Mouse (Mus musculus) left cerebral cortex, postnatal 25 days (tissue): ENCODE data around the gene Caskin2. TPM values are rescaled to one million over a fixed set of nuclear protein-coding genes. Genes with fewer than 3 reads are reported as not detected.
A peak's percentile ranks its signal among the peaks of the same experiment; 100 is the strongest.
"Not testable (repeated sequence)": the region's sequence is repeated elsewhere in the genome, so short reads cannot be mapped to it uniquely, and the experiment has no call there.

Experiments used
- DNase-seq, 2 experiments: peaks; one replicate each; pipeline ENCODE4 v3.0.0; 2022; ENCODE audit warnings: low spot score in 2 of 2, mixed read lengths in 1 of 2
- intact Hi-C: fragments of 180-260 bp; cut with DNase I; formaldehyde crosslinking; loops from one replicate; pipeline ENCODE4 v1.15.1; 2025
- microRNA-seq, 2 experiments: library from miRNA; unstranded; fragments of <30 nt; microRNA quantifications; one replicate each; pipeline ENCODE4 v1.2.0; 2022
- total RNA-seq, 2 experiments: library from RNA; stranded (reverse); gene quantifications; 2 replicates each; pipeline ENCODE4 v1.2.3; 2021

The Caskin2 gene
- total RNA-seq, 2 experiments from 2014 or later: 18.8 to 20.7 TPM

DNA sequence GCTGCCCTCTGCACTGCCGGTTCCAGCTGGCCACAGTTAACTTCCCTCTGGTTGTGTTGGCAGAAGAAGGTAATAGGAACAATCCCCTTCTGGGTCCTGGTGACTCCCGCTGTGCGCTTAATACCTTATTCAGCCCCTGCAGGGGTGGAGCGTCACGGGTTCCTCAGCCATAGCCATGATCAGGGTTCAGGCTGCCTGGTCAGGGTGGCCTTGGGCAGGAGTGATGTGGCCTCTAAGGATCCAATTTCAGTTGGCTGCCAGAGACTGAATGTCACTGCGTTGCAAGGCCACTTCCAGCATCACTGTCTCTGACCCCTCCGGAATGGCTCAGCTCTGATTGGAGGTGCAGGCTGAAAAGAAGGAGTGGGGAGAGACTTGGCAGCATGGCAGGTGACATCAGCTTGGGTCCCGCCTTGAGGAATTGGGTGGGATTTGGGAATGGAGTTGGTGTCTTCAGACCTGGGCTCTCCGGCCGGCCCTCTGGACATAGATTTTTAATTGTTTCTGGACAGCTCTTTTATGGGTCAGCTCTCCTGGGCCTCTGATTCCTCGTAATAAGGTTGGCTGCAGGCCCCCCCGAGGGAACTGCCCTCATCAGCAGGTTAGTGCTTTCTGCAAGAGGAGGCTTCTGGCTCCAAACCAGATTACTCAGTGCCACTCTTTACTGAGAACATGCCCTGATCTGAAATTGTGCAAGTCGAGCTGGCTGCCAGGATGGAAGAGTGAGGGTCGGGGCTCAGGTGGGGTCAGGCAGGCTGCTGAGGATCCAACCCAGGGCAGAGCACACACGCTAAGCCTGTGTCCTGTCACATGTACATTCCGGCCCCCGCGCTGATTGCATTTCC lies 37.4 kb downstream of the Caskin2 start:
- DNase-seq: no peak
- intact Hi-C loops: no loop called here

DNA sequence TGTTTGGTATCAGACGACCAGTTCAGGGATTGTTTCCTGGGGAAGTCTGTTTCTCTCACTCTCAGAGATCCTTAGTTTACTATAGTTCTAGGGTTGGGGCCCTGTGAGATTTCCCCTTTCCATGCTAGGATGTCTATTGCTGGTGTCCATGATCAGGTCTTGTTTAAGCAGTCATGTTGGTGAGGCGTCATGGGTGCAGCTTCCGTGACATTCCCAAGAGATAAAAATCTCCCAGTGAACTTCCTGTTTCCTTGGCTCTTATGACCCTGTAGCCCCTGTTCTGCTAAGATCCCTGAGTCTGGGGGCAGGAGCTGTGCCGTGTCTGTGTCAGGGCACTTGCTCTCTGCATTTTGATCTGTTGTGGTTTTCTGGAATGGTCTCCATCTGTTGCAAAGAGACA lies 38.8 kb downstream of the Caskin2 start:
- intact Hi-C loops: no loop called here
- DNase-seq: no peak

DNA sequence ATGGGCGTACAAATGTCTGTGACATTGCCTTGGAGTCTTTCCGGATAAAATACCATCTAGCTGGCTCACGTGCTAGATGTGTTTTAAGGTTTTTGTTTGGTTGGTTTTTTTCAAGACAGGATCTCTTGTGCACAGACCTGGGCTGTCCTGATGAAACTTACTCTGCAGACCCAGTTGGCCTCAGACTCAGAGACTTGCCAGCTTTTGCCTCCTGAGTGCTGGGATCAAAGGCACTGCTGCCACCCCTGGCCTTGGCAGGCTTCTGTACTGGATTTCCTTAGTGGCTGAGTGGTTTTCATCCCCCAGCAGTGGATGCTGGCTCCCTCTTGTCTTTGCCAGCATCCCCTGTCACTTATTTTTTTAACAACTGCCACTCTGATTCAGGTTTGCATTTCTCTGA lies 44.5 kb downstream of the Caskin2 start:
- intact Hi-C loops: no loop called here
- DNase-seq: no peak

DNA sequence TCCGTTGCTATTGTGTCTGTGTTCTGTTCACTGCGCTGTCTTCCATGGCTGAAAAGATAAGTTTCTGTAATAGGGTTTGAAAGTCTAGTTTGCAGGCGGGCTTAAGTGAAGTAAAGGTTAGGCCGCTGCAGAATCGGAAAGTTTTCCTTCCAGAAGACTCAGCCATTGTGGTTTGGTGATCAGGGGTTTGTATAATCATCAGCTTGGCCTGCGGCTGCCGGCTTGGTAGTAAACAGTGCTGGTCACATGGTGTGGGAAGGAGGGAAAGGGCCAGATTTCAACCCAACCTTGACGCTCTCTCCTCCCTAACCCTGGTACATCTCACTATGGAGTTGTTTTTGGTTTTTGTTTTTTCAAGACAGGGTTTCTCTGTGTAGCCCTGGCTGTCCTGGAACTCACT lies 46.5 kb downstream of the Caskin2 start:
- intact Hi-C loops: loop anchor here (1.0 kb wide), 1 partner anchor 46 kb away; the partner anchor contains the start of gene Caskin2
- no peak for DNase-seq

DNA sequence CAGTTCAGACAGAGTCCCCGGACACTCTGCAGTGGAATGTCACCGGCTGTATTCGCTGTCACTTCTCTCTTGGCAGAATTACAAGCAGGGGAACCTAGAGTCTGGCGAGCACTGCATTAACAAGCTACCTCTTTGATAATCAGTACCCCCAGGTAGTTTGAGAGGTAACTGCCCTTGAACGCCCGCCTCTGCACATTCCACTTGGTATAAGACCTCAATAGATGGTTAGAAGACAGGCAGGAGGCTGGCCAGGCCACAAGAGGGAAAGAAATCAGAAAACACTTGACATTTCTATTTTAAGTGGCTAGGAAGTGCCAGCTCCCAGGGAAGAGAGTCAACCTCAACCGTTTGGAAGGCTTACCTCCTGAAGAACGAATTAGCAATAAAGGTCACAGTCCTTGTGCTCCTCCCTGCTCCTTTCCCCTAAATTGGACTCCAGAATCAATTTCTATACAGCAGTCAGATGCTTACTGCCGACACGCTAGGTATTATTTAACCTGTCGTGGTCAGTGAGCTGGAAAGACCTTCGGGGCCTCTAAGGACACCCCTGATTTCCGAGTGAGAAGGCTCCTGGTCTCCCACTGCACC lies 47.0 kb downstream of the Caskin2 start:
- DNase-seq: no peak
- intact Hi-C loops: loop anchor here (1.0 kb wide), 1 partner anchor 47 kb away; the partner anchor contains the start of gene Caskin2

DNA sequence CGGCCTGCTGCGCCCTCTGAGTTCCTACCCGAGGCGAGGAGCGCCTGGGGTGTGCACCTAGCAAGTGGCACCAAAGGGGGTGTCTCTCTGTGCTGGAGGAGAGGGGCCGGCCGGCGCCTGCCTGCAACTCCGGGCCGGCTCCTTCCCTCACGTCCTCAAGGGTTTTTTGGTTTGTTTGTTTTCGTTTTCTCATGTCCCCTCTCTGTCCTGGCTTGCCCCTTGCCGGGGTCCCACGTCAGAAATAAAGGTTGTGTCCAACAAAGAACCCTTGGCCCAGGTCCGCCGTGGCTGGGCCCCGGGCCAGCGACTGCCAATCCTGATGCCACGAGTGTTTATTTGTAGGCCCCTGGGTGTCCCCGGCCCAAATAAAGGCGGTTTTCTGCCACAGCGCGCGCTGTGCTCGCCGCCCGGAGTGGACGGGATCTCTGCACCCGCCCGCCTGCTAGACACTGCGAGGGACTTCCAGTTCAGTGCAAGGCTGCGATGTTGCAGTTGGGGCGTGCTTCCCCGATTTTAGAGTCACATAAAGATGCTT lies 47.8 kb downstream of the Caskin2 start:
- peak in 1 of 2 experiments; percentile 39 for DNase-seq

DNA sequence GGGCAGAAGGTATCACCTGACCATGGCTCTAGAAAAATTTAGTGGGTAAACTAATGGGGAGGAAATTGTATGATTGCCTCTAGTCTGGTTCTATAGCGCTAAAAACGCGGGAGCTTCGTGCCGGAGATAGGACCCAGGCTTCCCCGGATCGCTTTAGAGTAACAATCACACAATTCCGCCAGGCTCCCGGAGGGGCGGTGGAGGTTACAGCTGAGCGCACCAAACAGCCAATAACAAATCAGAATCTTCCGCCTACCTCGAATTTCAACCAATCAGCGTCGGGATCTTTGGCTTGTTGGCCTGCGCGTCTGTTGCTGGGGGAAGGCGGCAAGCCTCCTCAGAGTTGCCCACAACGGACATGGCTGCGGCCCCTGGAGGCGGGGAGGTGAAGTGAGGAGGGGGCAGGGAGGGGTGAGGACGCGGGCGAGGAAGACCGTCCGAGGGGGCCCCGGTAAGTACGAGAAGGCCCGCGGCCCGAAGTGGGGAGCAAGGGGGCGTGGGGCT lies 48.3 kb downstream of the Caskin2 start, which contains the start of gene Tmem94:
Gene Tmem94, plus strand, starts transcription at position 331 of the 504 bp plus-strand sequence.
- peak; percentile 98 for DNase-seq
- intact Hi-C loops: no loop called here

More for the DNA sequence above, 47.8 kb downstream of the Caskin2 start:
- intact Hi-C loops: loop anchor here (1.0 kb wide), 1 partner anchor 48 kb away; the partner anchor contains the start of gene Caskin2

DNA sequence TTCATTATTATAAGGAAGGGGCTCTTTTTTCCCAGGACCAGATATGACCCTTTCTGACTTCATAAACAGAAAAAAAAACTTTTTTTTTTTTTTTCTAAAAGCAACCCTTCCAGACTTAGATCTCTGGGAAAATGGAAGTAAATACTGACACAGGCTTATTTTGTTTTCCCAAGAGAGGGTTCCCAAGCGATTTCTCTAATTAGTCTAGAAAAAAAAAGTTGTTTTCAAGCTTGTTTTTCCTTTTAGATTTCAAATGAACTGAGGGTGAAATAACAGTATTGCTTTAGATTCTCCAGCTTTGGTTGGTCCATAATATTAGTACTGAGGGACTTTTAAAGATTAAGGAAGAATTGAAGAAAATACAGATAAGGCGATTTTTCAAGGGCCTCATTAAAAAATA lies 48.7 kb downstream of the Caskin2 start:
- intact Hi-C loops: no loop called here
- no peak for DNase-seq

DNA sequence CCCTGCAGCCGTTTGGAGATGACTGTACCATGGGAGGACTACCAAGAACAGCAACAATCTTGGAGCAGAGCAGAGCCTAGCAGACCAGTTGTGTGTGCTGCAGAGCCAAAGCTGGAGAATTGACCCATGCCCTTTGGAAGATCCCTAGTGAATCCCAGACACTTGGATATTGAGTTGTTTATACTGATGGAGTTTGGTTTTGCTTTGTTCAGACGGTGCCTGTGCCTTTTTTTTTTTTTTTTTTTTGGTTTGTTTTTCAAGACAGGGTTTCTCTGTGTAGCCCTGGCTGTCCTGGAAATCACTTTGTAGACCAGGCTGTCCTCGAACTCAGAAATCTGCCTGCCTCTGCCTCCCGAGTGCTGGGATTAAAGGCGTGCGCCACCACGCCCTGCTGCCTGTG lies 51.3 kb downstream of the Caskin2 start:
- intact Hi-C loops, DNase-seq: not testable (repeated sequence)

DNA sequence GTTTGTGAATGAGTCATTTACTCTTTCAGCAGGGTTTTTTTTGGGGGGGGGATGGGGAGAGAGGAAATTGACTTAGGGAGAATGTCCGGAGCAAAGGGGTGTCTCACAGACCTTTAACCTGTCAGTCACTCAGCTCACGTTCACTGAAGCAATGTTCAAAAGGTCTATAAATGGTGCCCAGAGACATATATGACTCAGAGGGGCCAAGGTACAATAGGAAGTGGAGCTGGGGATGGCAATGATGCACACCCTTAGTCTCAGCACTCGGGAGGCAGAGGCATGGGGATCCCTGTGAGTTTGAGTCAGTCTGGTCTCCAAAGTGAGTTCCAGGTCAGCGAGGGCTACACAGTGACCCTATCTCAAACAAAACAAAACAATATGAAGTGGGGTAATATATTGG lies 60.0 kb downstream of the Caskin2 start:
- intact Hi-C loops: no loop called here
- DNase-seq: no peak

DNA sequence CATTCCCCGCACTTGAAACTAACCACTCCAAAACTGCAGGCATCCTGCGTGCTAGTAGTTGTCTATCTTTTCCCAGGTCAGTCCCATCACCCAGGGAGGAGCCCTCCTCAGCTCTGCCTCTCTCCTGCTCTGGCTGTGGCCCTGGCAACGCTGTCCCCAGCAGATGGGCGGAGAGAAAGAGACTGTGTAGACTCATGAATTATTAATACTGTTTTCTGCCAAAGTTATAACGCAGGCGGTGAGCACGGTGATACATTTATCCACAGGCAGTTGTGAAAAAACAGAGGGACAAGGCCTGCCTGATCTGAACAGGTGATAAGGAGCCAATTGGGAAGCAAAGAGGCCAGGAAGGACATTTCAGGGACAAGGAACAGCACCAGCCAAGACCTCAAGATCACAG lies 60.8 kb downstream of the Caskin2 start:
- intact Hi-C loops: no loop called here
- DNase-seq: no peak

DNA sequence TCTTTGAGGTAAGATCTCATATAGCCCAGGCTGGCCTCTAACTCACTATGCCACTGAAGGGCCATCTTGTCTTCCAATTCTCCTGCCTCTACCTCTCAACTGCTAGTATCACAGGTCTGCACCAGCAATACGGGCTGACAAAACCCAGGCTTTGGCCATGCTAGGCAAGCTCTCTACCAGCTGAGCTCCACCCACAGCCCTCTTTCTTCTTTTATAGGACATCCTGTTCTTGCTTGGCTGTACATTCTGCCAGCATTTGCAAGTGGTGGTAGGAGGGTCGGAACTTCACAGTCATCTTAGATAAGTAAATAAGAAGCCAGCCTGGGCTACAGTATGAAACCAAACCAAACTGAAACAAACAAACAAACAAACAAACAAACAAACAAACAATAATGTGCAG lies 61.7 kb downstream of the Caskin2 start:
- no peak for DNase-seq
- intact Hi-C loops: no loop called here

DNA sequence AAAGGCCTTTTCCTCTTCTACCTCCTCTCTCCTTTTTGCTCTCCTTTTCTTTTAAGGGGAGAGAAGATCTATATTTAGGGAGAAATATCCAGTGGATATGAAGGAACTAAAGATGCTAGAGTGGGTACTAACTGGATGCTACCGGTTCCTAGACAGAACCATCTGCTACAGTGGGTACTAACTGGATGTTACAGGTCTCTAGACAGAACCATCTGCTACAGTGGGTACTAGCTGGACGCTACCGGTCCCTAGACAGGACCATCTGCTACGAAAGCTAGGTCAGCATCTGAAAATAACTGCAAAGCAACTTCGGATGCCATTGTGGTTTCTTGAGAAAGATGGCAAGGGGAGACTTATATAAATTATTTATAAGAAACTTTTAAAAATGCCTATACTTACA lies 63.6 kb downstream of the Caskin2 start:
- peak in 1 of 2 experiments; percentile 38 for DNase-seq
- intact Hi-C loops: no loop called here

Small RNAs within 50 kb of the gene (microRNA-seq; reads per million reads assigned to microRNA genes)
- gene Mir5621: 1.7 reads per million in 2 experiments

Other genes with a start within 250 kb of the Caskin2 start
- gene Nup85, start 249.2 kb downstream of the Caskin2 start, total RNA-seq: 10 to 100 TPM; 45.7 to 49.1 TPM
- gene Mrps7, start 209.7 kb downstream of the Caskin2 start, total RNA-seq: 10 to 100 TPM; 52.2 to 56.2 TPM
- gene Gga3, start 209.6 kb downstream of the Caskin2 start, total RNA-seq: 10 to 100 TPM; 76.5 to 88.6 TPM
- 10 to 100 TPM; 17.6 to 19.4 TPM for gene Mif4gd, start 200.7 kb downstream of the Caskin2 start, total RNA-seq
- 10 to 100 TPM; 54.3 to 59.3 TPM for gene Slc25a19, start 185.3 kb downstream of the Caskin2 start, total RNA-seq
- 100 to 1,000 TPM; 204 TPM for gene Grb2, start 105.0 kb downstream of the Caskin2 start, total RNA-seq
- 10 to 100 TPM; 54.9 to 59.1 TPM for gene Tmem94, start 48.2 kb downstream of the Caskin2 start, total RNA-seq
- gene Tsen54, start 1.1 kb upstream of the Caskin2 start, total RNA-seq: 10 to 100 TPM; 12.5 to 12.7 TPM
- gene Llgl2, start 10.4 kb upstream of the Caskin2 start, total RNA-seq: 1 to 10 TPM; 3.7 to 4.0 TPM
- gene Myo15b, start 44.8 kb upstream of the Caskin2 start, total RNA-seq: under 1 TPM; 0.11 to 0.23 TPM
- under 1 TPM in 1 of 2 experiments, not detected in 1; 0.32 TPM for gene Smim5, start 86.3 kb upstream of the Caskin2 start, total RNA-seq
- not detected for gene Smim6, start 98.4 kb upstream of the Caskin2 start, total RNA-seq
- 10 to 100 TPM; 40.4 to 45.5 TPM for gene Sap30bp, start 119.6 kb upstream of the Caskin2 start, total RNA-seq
- 10 to 100 TPM; 22.3 to 26.3 TPM for gene Recql5, start 119.8 kb upstream of the Caskin2 start, total RNA-seq
- 1 to 10 TPM; 3.7 to 6.6 TPM for gene Itgb4, start 161.1 kb upstream of the Caskin2 start, total RNA-seq
- 10 to 100 TPM; 14.7 to 18.7 TPM for gene Galk1, start 199.1 kb upstream of the Caskin2 start, total RNA-seq
- gene H3f3b, start 214.3 kb upstream of the Caskin2 start, total RNA-seq: 100 to 1,000 TPM; 225 to 260 TPM
- gene Unk, start 216.7 kb upstream of the Caskin2 start, total RNA-seq: 10 to 100 TPM; 20.7 to 21.7 TPM